Mouse (Mus musculus) stomach, postnatal 0 days (tissue): ENCODE data around the gene Gtf3c5.

Experiments used
- CTCF ChIP-seq: IDR thresholded peaks from 2 replicates; pipeline ENCODE4 v1.5.1; 2016; ENCODE audit warnings: antibody characterized with exemption, low read depth, mild to moderate bottlenecking, moderate library complexity
- EP300 ChIP-seq: optimal IDR thresholded peaks from 2 replicates; pipeline ENCODE3; 2016; ENCODE audit warnings: antibody characterized with exemption

GRCm38 (mm10) chr2:28533901-28534435 is 49.6 kb downstream of the Gtf3c5 start:
- TF ChIP-seq EP300 (no peak), CTCF (no peak)
